Mouse (Mus musculus) ES-E14 (cell line): Measurements from ENCODE around the gene Tas1r2.

Experiments used
- CHD2 ChIP-seq: IDR thresholded peaks from 2 replicates; pipeline ENCODE4 v1.6.1; 2014; ENCODE audit warnings: mild to moderate bottlenecking, low read depth, low read length, inconsistent platforms
- HCFC1 ChIP-seq: IDR thresholded peaks from 2 replicates; pipeline ENCODE4 v1.6.1; 2012; ENCODE audit warnings: low read length, inconsistent platforms, borderline replicate concordance; ENCODE audit not compliant: insufficient read depth
- MAFK ChIP-seq: IDR thresholded peaks from 2 replicates; pipeline ENCODE4 v1.6.1; 2014; ENCODE audit warnings: mild to moderate bottlenecking, low read depth, low read length, inconsistent platforms; ENCODE audit not compliant: insufficient read depth
- ZC3H11A ChIP-seq: IDR thresholded peaks from 2 replicates; pipeline ENCODE4 v1.6.1; 2012; ENCODE audit warnings: low read depth, mild to moderate bottlenecking, inconsistent platforms, low read length, borderline replicate concordance
- ZNF384 ChIP-seq: IDR thresholded peaks from 2 replicates; pipeline ENCODE4 v1.6.1; 2012; ENCODE audit warnings: low read depth, low read length, inconsistent platforms

DNA sequence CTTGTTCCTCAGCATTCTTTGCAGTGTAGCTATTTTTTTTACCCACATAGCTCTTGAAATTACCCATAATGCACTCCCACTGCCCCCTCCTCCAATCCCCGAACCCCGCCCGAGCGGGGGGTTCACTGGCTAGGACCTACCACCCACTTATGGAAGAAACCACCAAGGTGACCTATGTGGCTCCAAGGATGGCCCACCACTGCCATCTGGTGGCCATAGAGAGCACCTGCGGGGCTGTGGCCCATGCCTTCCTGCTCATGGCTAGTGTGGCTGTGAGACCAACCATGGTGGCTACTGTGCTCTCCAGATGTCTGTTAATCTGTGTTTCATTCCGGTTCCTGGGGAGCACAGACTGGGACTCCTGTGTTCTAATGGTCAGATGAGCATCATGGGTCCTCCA lies 16.5 kb downstream of the Tas1r2 start:
- TF ChIP-seq HCFC1 (0 out of 2 replicates have a peak, but pooled peaks have one; percentile 28), ZNF384 (no peak), CHD2 (no peak), ZC3H11A (peak; percentile 94), MAFK (no peak)
